ENCODE assay signal across 20 mouse cellular contexts in the genomic region with DNA sequence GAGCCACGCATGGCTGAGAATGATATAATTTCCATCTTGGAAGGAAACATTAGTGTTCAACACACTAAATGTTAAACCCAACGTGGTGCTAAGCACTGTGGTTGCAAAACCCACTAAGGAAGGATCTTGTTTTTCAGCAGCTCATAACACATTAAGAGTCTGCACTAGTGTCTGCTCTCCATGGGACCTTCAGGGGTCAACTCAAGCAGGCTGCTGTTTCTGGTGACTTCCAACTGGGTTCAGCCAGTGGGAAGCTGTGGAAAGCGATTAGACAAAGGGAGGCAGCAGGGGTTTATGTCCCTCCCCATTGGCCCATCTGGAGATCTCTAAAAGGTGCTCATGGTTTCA.
DNase-seq lines count a peak whose midpoint lies in the region; ATAC-seq and TF ChIP-seq lines count a peak whose summit lies in the region.
"Had no signal": no experiment of that assay in that cellular context is flagged by ENCODE, and none has a peak within 500 bp of the region (broad histone marks: within the 10 kb centered on the region; RNA-seq: fewer than 3 reads in every experiment).

No protein-coding gene starts in this region.

- H3K4me1 ChIP-seq in intestine, embryonic 14.5 days (replicated peaks; ENCODE audit: control insufficient read depth, insufficient read depth, low read length) = peaks cover 7% of the 10 kb centered on the region; the same call in 1 of the 2 replicates
- no peaks in the 10 kb centered on the region for H3K4me1 ChIP-seq in intestine, postnatal 0 days (replicated peaks; ENCODE audit: control insufficient read depth, insufficient read depth, low read length)
- peaks cover 2% of the 10 kb centered on the region; the same call in 1 of the 2 replicates for H3K4me1 ChIP-seq in lung, embryonic 16.5 days (replicated peaks; ENCODE audit: control insufficient read depth, insufficient read depth, low read length)
- H3K4me1 ChIP-seq: embryonic facial prominence, embryonic 10.5 days; forebrain, embryonic 15.5 days had no signal

- no peaks in the 10 kb centered on the region for H3K36me3 ChIP-seq in intestine, embryonic 14.5 days (ENCODE audit: control insufficient read depth, insufficient read depth, low read length)
- H3K36me3 ChIP-seq in intestine, postnatal 0 days (ENCODE audit: control insufficient read depth, insufficient read depth) = no peaks in the 10 kb centered on the region
- no peaks in the 10 kb centered on the region for H3K36me3 ChIP-seq in lung, embryonic 16.5 days (ENCODE audit: control insufficient read depth, insufficient read depth, low read length)
- H3K36me3 ChIP-seq: embryonic facial prominence, embryonic 10.5 days; forebrain, embryonic 15.5 days; heart, embryonic 10.5 days; hindbrain, embryonic 13.5 days had no signal

- no peak overlapping the region for H3K9ac ChIP-seq in intestine, embryonic 14.5 days (ENCODE audit: low read length)
- no peak overlapping the region for H3K9ac ChIP-seq in intestine, postnatal 0 days (ENCODE audit: low read depth, low read length)
- H3K9ac ChIP-seq in lung, embryonic 16.5 days (ENCODE audit: low read length) = no peak overlapping the region
- H3K9ac ChIP-seq: forebrain, embryonic 15.5 days; hindbrain, embryonic 13.5 days had no signal

- WGBS in intestine, embryonic 14.5 days = 36% methylated on average over 3 of the region's 3 CpGs
- WGBS in intestine, postnatal 0 days = 56% methylated on average over 3 of the region's 3 CpGs
- WGBS in lung, embryonic 16.5 days = 37% methylated on average over 3 of the region's 3 CpGs

- no peak for ATAC-seq in intestine, embryonic 14.5 days (replicated peaks; ENCODE audit: low FRiP score, low TSS enrichment, low read depth)
- no peak for ATAC-seq in intestine, postnatal 0 days
- peak; percentile 88 for ATAC-seq in lung, embryonic 16.5 days (ENCODE audit: low read depth)
- ATAC-seq: forebrain, embryonic 15.5 days; Patski had no signal

- H3K4me3 ChIP-seq in intestine, embryonic 14.5 days (ENCODE audit: low read depth, low read length) = no peak overlapping the region
- H3K4me3 ChIP-seq in intestine, postnatal 0 days (ENCODE audit: low read depth, low read length) = no peak overlapping the region
- no peak overlapping the region for H3K4me3 ChIP-seq in lung, embryonic 16.5 days (ENCODE audit: low read length)
- H3K4me3 ChIP-seq: embryonic facial prominence, embryonic 10.5 days; forebrain, embryonic 15.5 days; heart, embryonic 10.5 days; hindbrain, embryonic 13.5 days had no signal

- no peaks in the 10 kb centered on the region for H3K27me3 ChIP-seq in intestine, embryonic 14.5 days (replicated peaks; ENCODE audit: control insufficient read depth, insufficient read depth, low read length)
- no peaks in the 10 kb centered on the region for H3K27me3 ChIP-seq in intestine, postnatal 0 days (replicated peaks; ENCODE audit: control insufficient read depth, insufficient read depth, low read length)
- no peaks in the 10 kb centered on the region for H3K27me3 ChIP-seq in lung, embryonic 16.5 days (ENCODE audit: control insufficient read depth, insufficient read depth, low read depth, low read length)
- H3K27me3 ChIP-seq: forebrain, embryonic 15.5 days had no signal

- no peak overlapping the region for H3K4me2 ChIP-seq in intestine, embryonic 14.5 days (ENCODE audit: low read length)
- no peak overlapping the region for H3K4me2 ChIP-seq in intestine, postnatal 0 days (replicated peaks; ENCODE audit: low read depth)
- no peak overlapping the region for H3K4me2 ChIP-seq in lung, embryonic 16.5 days (ENCODE audit: low read depth, low read length)
- H3K4me2 ChIP-seq: forebrain, embryonic 15.5 days; hindbrain, embryonic 13.5 days had no signal

- H3K9me3 ChIP-seq in intestine, embryonic 14.5 days (ENCODE audit: control insufficient read depth, low read length) = no peaks in the 10 kb centered on the region
- no peaks in the 10 kb centered on the region for H3K9me3 ChIP-seq in intestine, postnatal 0 days (ENCODE audit: control insufficient read depth)
- no peaks in the 10 kb centered on the region for H3K9me3 ChIP-seq in lung, embryonic 16.5 days (ENCODE audit: control insufficient read depth, low read length)
- H3K9me3 ChIP-seq: embryonic facial prominence, embryonic 10.5 days; forebrain, embryonic 15.5 days; heart, embryonic 10.5 days; hindbrain, embryonic 13.5 days had no signal

- TF ChIP-seq CTCF in intestine, postnatal 0 days (IDR thresholded peaks at IDR 0.05; ENCODE audit: low read depth) = no peak

- H3K27ac ChIP-seq in intestine, embryonic 14.5 days (ENCODE audit: low read depth) = peak overlapping the region; percentile 57
- H3K27ac ChIP-seq in intestine, postnatal 0 days (ENCODE audit: low read depth, low read length) = no peak overlapping the region
- peak overlapping the region; percentile 71 for H3K27ac ChIP-seq in lung, embryonic 16.5 days (ENCODE audit: low read length)
- H3K27ac ChIP-seq: embryonic facial prominence, embryonic 10.5 days; forebrain, embryonic 15.5 days; heart, embryonic 10.5 days; hindbrain, embryonic 13.5 days had no signal

- DNase-seq in intestine, embryonic 14.5 days (ENCODE audit: low spot score) = no peak
- DNase-seq in lung, postnatal 36 days = no peak
- DNase-seq in R1 (ENCODE audit: low read depth, low spot score) = peak; percentile 6
- DNase-seq in lung, postnatal 4 days = peak; percentile 14 to 62
- no peak for DNase-seq in urinary bladder, adult 18-20 months (ENCODE audit: low spot score in 2 of 2)
- DNase-seq: adrenal gland, adult 8-10 months; adrenal gland, postnatal 36 days; cerebellum, adult 2 months; cerebellum, postnatal 10 days; gastrocnemius, postnatal 10 days; heart, adult 18-20 months; heart, postnatal 10 days; heart, postnatal 4 days had no signal

Comparison
In these comparisons a context has a peak if more than half of its experiments do, and no peak if none do; other contexts are left out.
1. DNase-seq: peak in R1 (single experiment) and lung, postnatal 4 days (2 of 2); none in intestine, embryonic 14.5 days (single experiment), lung, postnatal 36 days (single experiment) and urinary bladder, adult 18-20 months (0 of 2).